Mouse (Mus musculus) cortical plate, adult 2 months (tissue): ENCODE results near the gene Wipf1.

Experiments used
- CTCF ChIP-seq: fragments of 200-500 bp; IDR thresholded peaks from 2 replicates; pipeline ENCODE4 v1.5.1; 2011; ENCODE audit warnings: mild to moderate bottlenecking, control low read depth, low read length; ENCODE audit not compliant: insufficient read depth; ENCODE audit errors: extremely low read depth
- POLR2A ChIP-seq: fragments of 200-500 bp; IDR thresholded peaks from 2 replicates; pipeline ENCODE4 v1.6.1; 2011; ENCODE audit warnings: mild to moderate bottlenecking, low read length, control low read depth; ENCODE audit not compliant: insufficient read depth; ENCODE audit errors: extremely low read depth

DNA sequence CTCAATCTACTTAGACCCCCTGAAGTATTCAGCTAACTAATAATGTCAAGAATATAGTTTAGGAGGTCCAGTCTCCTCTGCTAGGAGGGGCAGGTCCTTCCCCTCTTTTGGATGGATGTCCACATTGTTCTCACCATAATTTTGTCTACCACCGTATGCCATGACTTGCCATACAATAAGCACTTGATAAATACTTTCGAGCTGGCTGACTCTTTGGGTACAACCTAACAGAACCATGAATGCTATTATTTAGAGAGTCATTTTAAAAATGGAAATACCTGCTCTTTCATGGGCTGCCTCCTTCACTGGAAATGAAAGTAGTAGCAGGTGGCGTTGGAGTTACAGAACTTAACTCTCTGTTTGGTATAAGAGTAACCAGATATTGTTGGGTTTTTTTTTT lies 139.6 kb downstream of the Wipf1 start:
- TF ChIP-seq CTCF: no peak
- no peak for TF ChIP-seq POLR2A
